11 mouse cellular contexts compared by ENCODE assay signal in genomic region chr8:105446127-105446552, GRCm38 (mm10). TPM values are rescaled to one million over a fixed set of nuclear protein-coding genes. Genes with fewer than 3 reads are reported as not detected.
DNase-seq lines count a peak whose midpoint lies in the region; ATAC-seq lines count a peak whose summit lies in the region.
"Had no signal": no experiment of that assay in that cellular context is flagged by ENCODE, and none has a peak within 500 bp of the region (broad histone marks: within the 10 kb centered on the region; RNA-seq: fewer than 3 reads in every experiment).

No protein-coding gene starts in this region.

- no peaks in the 10 kb centered on the region for H3K4me1 ChIP-seq in heart, embryonic 11.5 days (ENCODE audit: control insufficient read depth, insufficient read depth, low read length)
- H3K4me1 ChIP-seq in heart, embryonic 12.5 days (replicated peaks) = no peaks in the 10 kb centered on the region
- peaks cover 21% of the 10 kb centered on the region for H3K4me1 ChIP-seq in hindbrain, embryonic 10.5 days (replicated peaks)
- peaks cover 12% of the 10 kb centered on the region for H3K4me1 ChIP-seq in midbrain, embryonic 16.5 days (ENCODE audit: control insufficient read depth, insufficient read depth, low read length)

- no peaks in the 10 kb centered on the region for H3K9me3 ChIP-seq in heart, embryonic 11.5 days (replicated peaks; ENCODE audit: control insufficient read depth, low read length)
- H3K9me3 ChIP-seq in heart, embryonic 12.5 days (replicated peaks) = no peaks in the 10 kb centered on the region
- no peaks in the 10 kb centered on the region for H3K9me3 ChIP-seq in hindbrain, embryonic 10.5 days
- H3K9me3 ChIP-seq in midbrain, embryonic 16.5 days (replicated peaks; ENCODE audit: control insufficient read depth, low read length, poor library complexity, severe bottlenecking) = no peaks in the 10 kb centered on the region
- H3K9me3 ChIP-seq: stomach, embryonic 15.5 days had no signal

- H3K27me3 ChIP-seq in heart, embryonic 11.5 days (ENCODE audit: control insufficient read depth, insufficient read depth, low read length) = peaks cover 4% of the 10 kb centered on the region; the same call in 1 of the 2 replicates
- peaks cover 12% of the 10 kb centered on the region; the same call in 1 of the 2 replicates for H3K27me3 ChIP-seq in heart, embryonic 12.5 days (replicated peaks)
- no peaks in the 10 kb centered on the region for H3K27me3 ChIP-seq in hindbrain, embryonic 10.5 days (ENCODE audit: insufficient read depth, poor library complexity, severe bottlenecking)
- H3K27me3 ChIP-seq in midbrain, embryonic 16.5 days (ENCODE audit: control insufficient read depth, insufficient read depth, low read depth, low read length) = no peaks in the 10 kb centered on the region
- H3K27me3 ChIP-seq: stomach, embryonic 15.5 days had no signal

- 33% methylated on average over 4 of the region's 4 CpGs for WGBS in heart, embryonic 11.5 days (ENCODE audit: insufficient replicate concordance)
- WGBS in heart, embryonic 12.5 days = 35% methylated on average over 4 of the region's 4 CpGs
- 9% methylated on average over 4 of the region's 4 CpGs for WGBS in hindbrain, embryonic 10.5 days
- WGBS in midbrain, embryonic 16.5 days = 5% methylated on average over 4 of the region's 4 CpGs

- DNase-seq in embryo, embryonic 10.5 days (ENCODE audit: low spot score) = peak; percentile 85
- DNase-seq in hindbrain, embryonic 10.5 days (ENCODE audit: low spot score) = peak; percentile 70
- no peak for DNase-seq in adrenal gland, adult (ENCODE audit: inconsistent age in 2 of 2, low spot score in 1 of 2)
- no peak for DNase-seq in adipocyte (ENCODE audit: low spot score)
- no peak for DNase-seq in layer of hippocampus, adult 8-10 months (ENCODE audit: low spot score in 2 of 2)
- DNase-seq: lung, postnatal 36 days had no signal

- ATAC-seq in heart, embryonic 11.5 days (replicated peaks; ENCODE audit: insufficient number of reproducible peaks, low FRiP score, low TSS enrichment) = no peak
- no peak for ATAC-seq in heart, embryonic 12.5 days (ENCODE audit: insufficient number of reproducible peaks, low FRiP score)
- ATAC-seq in midbrain, embryonic 16.5 days = peak; percentile 42; the same call in 1 of the 2 replicates

- H3K9ac ChIP-seq in heart, embryonic 11.5 days (ENCODE audit: low read depth, low read length) = no peak overlapping the region
- no peak overlapping the region for H3K9ac ChIP-seq in heart, embryonic 12.5 days
- H3K9ac ChIP-seq in midbrain, embryonic 16.5 days (ENCODE audit: low read depth, low read length) = no peak overlapping the region
- H3K9ac ChIP-seq: stomach, embryonic 15.5 days had no signal

- H3K4me3 ChIP-seq in heart, embryonic 11.5 days (ENCODE audit: low read depth, low read length) = no peak overlapping the region
- no peak overlapping the region for H3K4me3 ChIP-seq in heart, embryonic 12.5 days
- peak overlapping the region; percentile 35 for H3K4me3 ChIP-seq in hindbrain, embryonic 10.5 days
- H3K4me3 ChIP-seq in midbrain, embryonic 16.5 days (ENCODE audit: low read depth, low read length) = no peak overlapping the region
- H3K4me3 ChIP-seq: stomach, embryonic 15.5 days had no signal

- no peaks in the 10 kb centered on the region for H3K36me3 ChIP-seq in heart, embryonic 11.5 days (ENCODE audit: control insufficient read depth, insufficient read depth, low read length)
- H3K36me3 ChIP-seq in heart, embryonic 12.5 days = no peaks in the 10 kb centered on the region
- no peaks in the 10 kb centered on the region for H3K36me3 ChIP-seq in hindbrain, embryonic 10.5 days
- no peaks in the 10 kb centered on the region for H3K36me3 ChIP-seq in midbrain, embryonic 16.5 days (ENCODE audit: control insufficient read depth, insufficient read depth, low read length)
- H3K36me3 ChIP-seq: stomach, embryonic 15.5 days had no signal

- no peak overlapping the region for H3K27ac ChIP-seq in heart, embryonic 11.5 days (ENCODE audit: low read depth, low read length)
- no peak overlapping the region for H3K27ac ChIP-seq in heart, embryonic 12.5 days (ENCODE audit: poor library complexity, severe bottlenecking)
- H3K27ac ChIP-seq in hindbrain, embryonic 10.5 days = peak overlapping the region; percentile 92
- H3K27ac ChIP-seq in midbrain, embryonic 16.5 days (ENCODE audit: low read length) = peak overlapping the region; percentile 51
- H3K27ac ChIP-seq: stomach, embryonic 15.5 days had no signal

- peak overlapping the region; percentile 11; the same call in 1 of the 2 replicates for H3K4me2 ChIP-seq in heart, embryonic 11.5 days
- H3K4me2 ChIP-seq in heart, embryonic 12.5 days = no peak overlapping the region
- peak overlapping the region; percentile 25 for H3K4me2 ChIP-seq in midbrain, embryonic 16.5 days (ENCODE audit: low read length)
- H3K4me2 ChIP-seq: stomach, embryonic 15.5 days had no signal

RNA-seq across cellular contexts. Expression of gene Tppp3, which starts 25.2 kb away (rescaled TPM):
- polyA plus RNA-seq in heart, embryonic 11.5 days (2014; fragmentation: Nextera tagmentation; extraction: Ambion mirVana) = 21.0 and 21.1 TPM in 2 replicates
- polyA plus RNA-seq in heart, embryonic 12.5 days (2016; fragmentation: Nextera tagmentation; extraction: Ambion mirVana) = 13.8 and 14.4 TPM in 2 replicates
- 131 and 243 TPM in 2 replicates for polyA plus RNA-seq in hindbrain, embryonic 10.5 days (2016; fragmentation: Nextera tagmentation; extraction: Ambion mirVana)
- polyA plus RNA-seq in midbrain, embryonic 16.5 days (2015; fragmentation: Nextera tagmentation; extraction: Ambion mirVana) = 153 and 159 TPM in 2 replicates
- total RNA-seq in layer of hippocampus, adult 8-10 months (2022) = 10 to 100 TPM; 42.2 to 55.5 (median 47.9) TPM

RNA-seq across cellular contexts. Expression of gene Lrrc36, which starts 32.8 kb away (rescaled TPM):
- not detected in 2 replicates for polyA plus RNA-seq in heart, embryonic 11.5 days (2014; fragmentation: Nextera tagmentation; extraction: Ambion mirVana)
- polyA plus RNA-seq in heart, embryonic 12.5 days (2016; fragmentation: Nextera tagmentation; extraction: Ambion mirVana) = 0.13 TPM in 1 of 2 replicates, not detected in the other
- polyA plus RNA-seq in hindbrain, embryonic 10.5 days (2016; fragmentation: Nextera tagmentation; extraction: Ambion mirVana) = 1.8 and 2.5 TPM in 2 replicates
- polyA plus RNA-seq in midbrain, embryonic 16.5 days (2015; fragmentation: Nextera tagmentation; extraction: Ambion mirVana) = 0.85 and 0.89 TPM in 2 replicates
- 1 to 10 TPM in 2 of 4 experiments, under 1 TPM in 2; 0.73 to 1.4 (median 1.1) TPM for total RNA-seq in layer of hippocampus, adult 8-10 months (2022)
- polyA plus RNA-seq: stomach, embryonic 15.5 days had no signal

RNA-seq across cellular contexts. Expression of gene Kctd19, which starts 32.8 kb away (rescaled TPM):
- polyA plus RNA-seq in heart, embryonic 11.5 days (2014; fragmentation: Nextera tagmentation; extraction: Ambion mirVana) = not detected in 2 replicates
- polyA plus RNA-seq in heart, embryonic 12.5 days (2016; fragmentation: Nextera tagmentation; extraction: Ambion mirVana) = not detected in 2 replicates
- 0.12 TPM in 1 of 2 replicates, not detected in the other for polyA plus RNA-seq in hindbrain, embryonic 10.5 days (2016; fragmentation: Nextera tagmentation; extraction: Ambion mirVana)
- not detected in 2 replicates for polyA plus RNA-seq in midbrain, embryonic 16.5 days (2015; fragmentation: Nextera tagmentation; extraction: Ambion mirVana)
- not detected for total RNA-seq in layer of hippocampus, adult 8-10 months (2022)
- polyA plus RNA-seq: heart, embryonic 14.5 days; stomach, embryonic 15.5 days had no signal

RNA-seq across cellular contexts. Expression of gene Zdhhc1, which starts 50.6 kb away (rescaled TPM):
- polyA plus RNA-seq in heart, embryonic 11.5 days (2014; fragmentation: Nextera tagmentation; extraction: Ambion mirVana) = 15.0 and 17.1 TPM in 2 replicates
- 23.1 and 23.3 TPM in 2 replicates for polyA plus RNA-seq in heart, embryonic 12.5 days (2016; fragmentation: Nextera tagmentation; extraction: Ambion mirVana)
- polyA plus RNA-seq in hindbrain, embryonic 10.5 days (2016; fragmentation: Nextera tagmentation; extraction: Ambion mirVana) = 23.3 and 29.2 TPM in 2 replicates
- 33.6 and 38.4 TPM in 2 replicates for polyA plus RNA-seq in midbrain, embryonic 16.5 days (2015; fragmentation: Nextera tagmentation; extraction: Ambion mirVana)
- 10 to 100 TPM; 35.1 to 41.2 (median 40.8) TPM for total RNA-seq in layer of hippocampus, adult 8-10 months (2022)

Comparison
In these comparisons a context has a peak if more than half of its experiments do, and no peak if none do; other contexts are left out.
1. H3K27ac ChIP-seq: peak in hindbrain, embryonic 10.5 days (single experiment) and midbrain, embryonic 16.5 days (single experiment); none in heart, embryonic 11.5 days (single experiment) and heart, embryonic 12.5 days (single experiment).
2. DNase-seq: peak in embryo, embryonic 10.5 days (single experiment) and hindbrain, embryonic 10.5 days (single experiment); none in adrenal gland, adult (0 of 2), adipocyte (single experiment) and layer of hippocampus, adult 8-10 months (0 of 2).